Mouse (Mus musculus): ENCODE results near the gene Zfp618.

GRCm38 (mm10) chr4:63147268-63147667 lies 181.9 kb downstream of the Zfp618 start:
- TF ChIP-seq POLR2A (IDR thresholded peaks at IDR 0.05; ENCODE audit: low read depth, low read length) (no peak), CTCF (IDR thresholded peaks at IDR 0.05; ENCODE audit: extremely low read depth, insufficient read length, insufficient replicate concordance, low read depth, low read length) (no peak)

Data from small intestine, adult 2 months (tissue).